Mouse (Mus musculus): ENCODE data around the gene Coro2a.
"Not testable (repeated sequence)": the region's sequence is repeated elsewhere in the genome, so short reads cannot be mapped to it uniquely, and the experiment has no call there.

Gene Coro2a

DNA sequence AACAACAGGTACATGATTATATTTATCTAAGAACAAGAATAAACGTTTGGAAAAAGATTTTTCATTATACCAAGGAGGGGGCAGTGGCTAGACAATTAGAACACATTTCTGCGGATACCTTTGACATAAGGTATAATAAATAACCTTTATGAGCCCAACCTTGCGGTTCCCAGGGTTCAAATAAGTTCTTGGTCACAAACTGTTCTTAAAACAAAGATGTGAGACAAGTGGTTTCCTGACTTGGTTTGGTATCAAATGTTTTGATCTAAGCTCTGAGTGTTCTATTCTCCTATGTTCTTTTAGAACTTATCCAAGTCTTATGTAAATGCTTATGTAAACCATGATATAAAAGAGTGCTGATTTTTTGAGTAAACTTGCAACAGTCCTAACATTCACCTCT, 17.5 kb downstream of the Coro2a start:
- DNase-seq (ENCODE audit: low spot score in 2 of 2), result not testable (repeated sequence)

DNA sequence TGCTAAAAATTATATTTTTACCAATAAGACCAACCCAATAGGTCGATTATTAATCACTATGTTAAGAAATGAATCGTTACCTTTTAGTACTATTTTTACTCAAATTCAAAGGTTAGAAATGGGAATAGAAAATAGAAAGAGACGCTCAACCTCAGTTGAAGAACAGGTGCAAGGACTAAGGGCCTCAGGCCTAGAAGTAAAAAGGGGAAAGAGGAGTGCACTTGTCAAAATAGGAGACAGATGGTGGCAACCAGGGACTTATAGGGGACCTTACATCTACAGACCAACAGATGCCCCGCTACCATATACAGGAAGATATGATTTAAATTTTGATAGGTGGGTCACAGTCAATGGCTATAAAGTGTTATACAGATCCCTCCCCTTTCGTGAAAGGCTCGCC, 17.9 kb downstream of the Coro2a start:
- not testable (repeated sequence) for DNase-seq (ENCODE audit: low spot score in 2 of 2)

DNA sequence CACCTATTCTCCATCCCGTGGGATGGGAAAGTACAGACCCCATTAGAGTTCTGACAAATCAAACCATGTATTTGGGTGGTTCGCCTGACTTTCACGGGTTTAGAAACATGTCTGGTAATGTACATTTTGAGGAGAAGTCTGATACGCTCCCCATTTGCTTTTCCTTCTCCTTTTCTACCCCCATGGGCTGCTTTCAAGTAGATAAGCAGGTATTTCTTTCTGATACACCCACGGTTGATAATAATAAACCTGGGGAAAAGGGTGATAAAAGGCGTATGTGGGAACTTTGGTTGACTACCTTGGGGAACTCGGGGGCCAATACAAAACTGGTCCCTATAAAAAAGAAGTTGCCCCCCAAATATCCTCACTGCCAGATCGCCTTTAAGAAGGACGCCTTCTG, 20.0 kb downstream of the Coro2a start:
- not testable (repeated sequence) for DNase-seq (ENCODE audit: low spot score in 2 of 2)

DNA sequence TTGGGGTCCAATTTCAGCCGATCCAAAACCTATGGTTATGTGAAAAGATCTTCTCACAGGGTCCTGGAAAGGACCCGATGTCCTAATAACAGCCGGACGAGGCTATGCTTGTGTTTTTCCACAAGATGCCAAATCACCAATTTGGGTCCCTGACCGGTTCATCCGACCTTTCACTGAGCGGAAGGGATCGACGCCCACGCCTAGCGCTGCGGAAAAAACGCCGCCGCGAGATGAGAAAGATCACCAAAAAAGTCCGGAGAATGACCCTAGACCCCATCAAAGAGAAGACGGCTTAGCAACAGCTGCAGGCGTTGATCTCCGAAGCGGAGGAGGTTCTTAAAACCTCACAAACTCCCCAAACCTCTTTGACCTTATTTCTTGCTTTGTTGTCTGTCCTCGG, 20.4 kb downstream of the Coro2a start:
- DNase-seq (ENCODE audit: low spot score in 2 of 2), result not testable (repeated sequence)

DNA sequence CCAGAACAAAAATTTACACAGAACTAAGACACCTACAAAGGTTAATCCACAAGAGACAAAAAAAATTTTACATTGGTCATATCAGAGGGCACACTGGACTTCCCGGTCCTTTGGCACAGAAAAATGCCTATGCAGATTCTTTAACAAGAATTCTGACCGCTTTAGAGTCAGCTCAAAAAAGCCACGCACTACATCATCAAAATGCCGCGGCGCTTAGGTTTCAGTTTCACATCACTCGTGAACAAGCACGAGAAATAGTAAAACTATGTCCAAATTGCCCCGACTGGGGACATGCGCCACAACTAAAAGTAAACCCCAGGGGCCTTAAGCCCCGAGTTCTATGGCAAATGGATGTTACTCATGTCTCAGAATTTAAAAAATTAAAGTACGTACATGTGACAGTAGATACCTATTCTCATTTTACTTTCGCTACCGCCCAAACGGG, 21.2 kb downstream of the Coro2a start:
- not testable (repeated sequence) for DNase-seq (ENCODE audit: low spot score in 2 of 2)

DNA sequence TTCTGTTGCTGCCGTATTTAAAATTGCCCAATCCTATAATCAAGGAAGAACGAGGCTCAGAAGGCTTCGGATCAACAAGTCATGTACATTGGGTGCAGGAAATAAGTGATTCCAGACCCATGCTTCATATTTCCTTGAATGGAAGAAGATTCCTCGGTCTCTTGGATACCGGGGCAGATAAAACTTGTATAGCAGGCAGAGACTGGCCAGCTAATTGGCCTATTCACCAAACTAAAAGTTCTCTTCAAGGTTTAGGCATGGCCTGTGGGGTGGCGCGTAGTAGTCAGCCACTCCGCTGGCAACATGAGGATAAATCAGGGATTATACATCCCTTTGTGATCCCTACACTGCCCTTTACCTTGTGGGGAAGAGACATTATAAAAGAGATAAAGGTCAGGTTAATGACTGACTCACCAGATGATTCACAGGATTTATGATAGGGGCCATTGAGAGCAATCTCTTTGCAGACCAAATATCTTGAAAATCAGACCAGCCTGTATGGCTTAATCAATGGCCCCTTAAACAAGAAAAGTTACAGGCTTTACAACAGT, 23.1 kb downstream of the Coro2a start:
- not testable (repeated sequence) for DNase-seq (ENCODE audit: low spot score in 2 of 2)

DNA sequence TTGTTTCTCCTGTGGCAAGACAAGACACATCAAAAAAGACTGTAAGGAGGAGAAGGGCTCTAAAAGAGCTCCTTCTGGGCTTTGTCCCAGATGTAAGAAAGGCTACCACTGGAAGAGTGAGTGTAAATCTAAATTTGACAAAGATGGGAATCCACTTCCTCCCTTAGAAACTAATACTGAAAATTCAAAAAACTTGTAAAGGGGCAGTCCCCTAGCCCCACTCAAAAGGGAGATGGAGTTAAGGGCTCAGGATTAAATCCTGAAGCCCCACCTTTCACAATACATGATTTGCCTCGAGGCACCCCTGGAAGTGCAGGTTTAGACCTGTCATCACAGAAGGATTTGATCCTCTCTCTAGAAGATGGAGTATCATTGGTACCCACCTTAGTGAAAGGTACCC, 23.8 kb downstream of the Coro2a start:
- no peak for DNase-seq (ENCODE audit: low spot score in 2 of 2)

DNA sequence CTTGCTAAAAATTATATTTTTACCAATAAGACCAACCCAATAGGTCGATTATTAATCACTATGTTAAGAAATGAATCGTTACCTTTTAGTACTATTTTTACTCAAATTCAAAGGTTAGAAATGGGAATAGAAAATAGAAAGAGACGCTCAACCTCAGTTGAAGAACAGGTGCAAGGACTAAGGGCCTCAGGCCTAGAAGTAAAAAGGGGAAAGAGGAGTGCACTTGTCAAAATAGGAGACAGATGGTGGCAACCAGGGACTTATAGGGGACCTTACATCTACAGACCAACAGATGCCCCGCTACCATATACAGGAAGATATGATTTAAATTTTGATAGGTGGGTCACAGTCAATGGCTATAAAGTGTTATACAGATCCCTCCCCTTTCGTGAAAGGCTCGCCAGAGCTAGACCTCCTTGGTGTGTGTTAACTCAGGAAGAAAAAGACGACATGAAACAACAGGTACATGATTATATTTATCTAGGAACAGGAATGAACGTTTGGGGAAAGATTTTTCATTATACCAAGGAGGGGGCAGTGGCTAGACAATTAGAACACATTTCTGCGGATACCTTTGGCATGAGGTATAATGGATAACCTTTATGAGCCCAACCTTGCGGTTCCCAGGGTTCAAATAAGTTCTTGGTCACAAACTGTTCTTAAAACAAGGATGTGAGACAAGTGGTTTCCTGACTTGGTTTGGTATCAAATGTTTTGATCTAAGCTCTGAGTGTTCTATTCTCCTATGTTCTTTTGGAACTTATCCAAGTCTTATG, 26.3 kb downstream of the Coro2a start:
- DNase-seq (ENCODE audit: low spot score in 2 of 2), result not testable (repeated sequence)

DNA sequence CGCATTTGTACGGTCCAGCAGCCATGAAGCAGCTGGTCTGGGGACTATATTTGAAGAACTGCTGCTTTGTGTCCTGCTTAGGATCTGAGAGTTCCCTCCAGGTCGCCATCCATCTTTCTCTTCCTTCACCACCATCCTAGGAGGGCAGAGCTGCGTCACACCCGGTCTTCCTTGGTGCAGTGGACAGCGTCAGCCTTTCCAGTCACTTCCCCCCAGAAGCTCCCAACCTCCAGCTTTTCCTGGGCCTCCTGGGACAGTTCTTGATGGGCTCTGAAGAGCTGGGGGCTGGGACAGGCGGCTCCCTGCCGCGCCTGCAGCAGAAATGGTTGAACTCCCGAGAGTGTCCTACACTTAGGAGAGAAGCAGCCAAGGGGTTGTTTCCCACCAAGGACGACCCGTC, 27.2 kb downstream of the Coro2a start:
- DNase-seq (ENCODE audit: low spot score in 2 of 2), result no peak

DNA sequence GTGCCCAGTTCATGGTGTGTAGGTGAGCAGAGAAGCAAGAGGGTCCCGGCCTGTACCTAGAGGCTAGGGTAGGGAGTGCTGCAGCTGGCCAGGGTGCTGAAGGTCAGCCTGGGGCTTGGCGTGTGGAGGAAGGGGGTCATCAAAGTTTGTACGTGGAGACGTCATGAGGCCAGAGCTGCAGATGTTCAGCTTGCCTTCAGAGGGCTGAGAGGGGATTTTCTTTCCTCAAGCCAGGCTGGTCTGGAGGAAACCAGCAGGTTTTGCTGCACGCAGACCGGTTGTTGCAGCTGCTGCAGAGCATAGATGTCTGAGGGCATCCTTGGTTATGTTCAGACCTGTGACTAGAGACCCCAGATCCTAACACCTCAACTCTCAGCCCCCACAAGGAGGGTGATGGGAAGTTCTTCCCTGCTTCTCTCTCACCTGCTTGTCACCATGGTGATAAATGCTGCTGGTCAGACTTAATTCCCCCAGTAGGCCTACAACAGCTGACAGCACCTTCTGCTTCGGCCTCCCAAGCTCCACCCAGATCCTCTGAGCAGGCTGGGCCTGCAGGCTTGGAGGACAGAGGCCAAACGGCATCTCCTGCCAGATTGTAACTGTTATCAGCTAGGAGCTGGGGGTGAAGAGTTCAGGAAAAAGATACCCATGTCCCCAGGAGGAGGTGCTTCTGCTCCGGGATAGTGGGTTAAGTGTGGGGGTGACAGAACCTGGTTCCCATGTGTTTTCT, 27.8 kb downstream of the Coro2a start:
- no peak for DNase-seq (ENCODE audit: low spot score in 2 of 2)

DNA sequence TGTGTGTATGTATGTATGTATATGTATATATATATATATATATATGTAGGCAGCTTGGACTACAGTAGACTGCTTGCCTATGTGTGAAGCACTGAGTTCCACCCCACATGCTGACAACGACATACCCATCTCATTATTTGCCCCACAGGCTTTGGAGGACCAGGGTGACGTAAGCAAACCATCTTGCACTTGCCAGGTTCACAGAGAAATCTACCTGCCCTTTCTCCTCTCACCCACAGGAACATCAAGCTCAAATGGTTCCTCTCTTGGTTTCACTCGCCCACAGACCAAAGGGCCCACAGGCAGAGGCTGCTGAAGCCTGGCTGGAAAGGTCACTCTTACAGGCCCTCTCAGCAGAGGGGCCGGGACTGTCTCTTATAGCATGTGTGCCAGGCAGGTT, 29.4 kb downstream of the Coro2a start:
- DNase-seq (ENCODE audit: low spot score in 2 of 2), result no peak

DNA sequence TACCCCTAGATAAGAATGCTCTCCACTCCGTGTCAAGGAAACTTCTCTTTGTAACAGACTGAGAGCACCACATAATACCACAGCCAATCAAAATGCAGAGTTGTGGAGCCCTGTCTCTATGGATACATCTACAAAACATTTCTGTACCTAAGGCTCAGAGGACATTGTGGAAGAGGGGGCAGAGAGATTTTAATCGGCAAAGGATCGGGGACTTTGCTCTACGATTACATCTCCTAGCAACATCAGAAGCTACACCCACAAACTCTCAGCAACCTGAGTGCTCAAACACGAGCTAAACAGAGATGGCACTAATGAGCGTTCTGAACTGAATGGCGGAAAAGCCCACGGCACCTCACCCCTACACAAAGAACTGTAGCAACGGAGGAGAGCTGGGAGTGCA, 30.3 kb downstream of the Coro2a start:
- no peak for DNase-seq (ENCODE audit: low spot score in 2 of 2)

DNA sequence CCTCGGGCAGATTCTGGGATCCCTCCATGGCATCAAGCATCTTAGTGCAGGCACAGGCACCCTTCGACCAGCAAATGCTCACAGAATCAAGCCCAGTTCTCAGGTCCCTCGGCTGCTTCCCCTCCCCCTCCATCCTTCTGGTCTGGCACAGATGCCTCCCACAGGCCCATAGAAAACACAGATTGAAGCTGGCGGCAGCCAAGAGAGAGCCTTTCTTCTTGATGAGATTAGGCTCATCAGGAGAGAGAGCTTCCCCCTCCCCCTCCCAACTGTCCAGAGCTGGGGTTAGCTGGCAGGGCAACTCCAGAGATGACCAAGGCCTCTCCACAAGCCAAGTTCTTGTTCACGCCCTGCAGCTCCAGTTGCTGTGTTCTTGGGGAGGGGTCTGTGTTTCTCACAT, 32.3 kb downstream of the Coro2a start:
- DNase-seq (ENCODE audit: low spot score in 2 of 2), result no peak

DNA sequence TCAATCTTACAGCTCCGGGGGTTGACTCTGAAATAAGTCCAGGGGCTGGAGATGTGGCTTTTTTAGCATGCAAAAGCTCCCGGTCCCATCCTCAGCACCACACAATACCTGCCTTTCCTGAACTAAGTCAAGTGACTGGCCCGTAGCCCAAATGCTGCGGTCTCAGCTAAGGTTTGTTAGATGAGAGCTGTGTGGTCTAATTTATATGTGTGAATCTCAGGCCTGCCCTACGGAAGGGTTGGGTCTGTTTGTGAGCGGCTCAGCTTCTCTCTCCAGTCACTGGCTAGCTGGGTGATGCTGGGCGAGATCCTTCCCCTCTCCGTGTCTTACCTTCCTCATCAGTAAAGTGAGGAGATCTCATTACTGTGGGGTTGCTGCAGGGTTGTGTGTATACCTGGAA, 33.8 kb downstream of the Coro2a start:
- DNase-seq (ENCODE audit: low spot score in 2 of 2), result no peak

DNA sequence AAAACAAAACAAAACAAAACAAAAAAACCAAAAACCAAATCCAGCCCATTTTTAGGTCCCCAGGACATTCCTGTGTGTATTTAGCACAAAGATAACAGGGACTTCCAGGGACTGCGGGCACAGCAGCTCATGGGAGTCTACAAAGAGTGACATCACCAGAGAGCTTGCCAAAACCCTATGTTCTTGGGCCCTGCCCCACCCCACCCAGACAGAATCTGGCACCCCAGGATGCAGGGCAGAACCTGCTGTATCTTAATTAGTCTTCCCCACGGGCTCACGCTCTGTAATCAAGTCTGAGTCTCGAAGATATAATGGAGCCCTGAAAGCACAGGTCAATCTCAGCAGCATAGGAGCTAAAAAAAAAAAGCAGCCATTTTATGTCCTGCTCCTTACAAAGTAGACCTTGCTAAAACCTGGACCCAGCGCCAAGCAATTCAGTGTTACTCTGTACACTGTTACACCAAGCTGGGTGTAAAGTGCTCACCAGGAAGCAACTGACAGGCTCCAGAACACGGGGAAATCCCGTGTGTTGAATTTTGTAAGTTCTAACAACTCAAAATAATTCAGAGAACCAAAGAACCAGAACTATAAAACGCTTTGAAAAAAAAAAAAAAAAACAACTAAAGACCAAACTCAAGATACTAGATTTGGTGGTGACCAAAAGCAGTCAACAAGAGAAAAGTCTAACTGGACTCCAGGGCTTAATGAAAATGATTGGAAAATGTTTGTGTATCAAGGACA, 34.9 kb downstream of the Coro2a start:
- DNase-seq (ENCODE audit: low spot score in 2 of 2), result no peak

DNA sequence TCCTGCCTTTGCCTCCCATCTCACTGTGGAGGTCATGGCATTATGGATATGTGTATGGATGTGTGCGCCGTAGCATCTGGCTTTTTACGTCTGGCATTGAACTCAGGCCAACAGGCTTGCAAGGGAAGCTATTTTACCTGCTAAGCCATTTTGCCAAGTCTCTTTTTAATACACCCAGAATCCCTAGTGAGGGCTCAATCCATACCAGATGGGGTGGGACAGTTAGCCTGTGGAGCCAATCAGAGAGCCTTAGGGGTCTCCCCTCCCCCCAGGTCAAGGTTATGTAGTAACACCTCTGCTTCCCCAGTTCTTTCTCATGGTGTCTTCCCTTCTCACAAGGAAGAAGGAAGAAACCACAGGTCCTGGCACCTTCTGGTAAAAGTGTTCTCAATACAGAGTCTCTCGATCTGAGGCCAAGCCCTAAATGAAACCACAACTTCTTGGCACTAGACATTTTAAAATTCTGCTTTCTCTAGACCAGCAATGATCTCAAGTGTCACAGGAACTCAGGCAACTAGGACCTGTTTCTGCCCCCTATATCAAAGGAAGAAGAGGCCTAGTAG, 36.5 kb downstream of the Coro2a start:
- no peak for DNase-seq (ENCODE audit: low spot score in 2 of 2)

DNA sequence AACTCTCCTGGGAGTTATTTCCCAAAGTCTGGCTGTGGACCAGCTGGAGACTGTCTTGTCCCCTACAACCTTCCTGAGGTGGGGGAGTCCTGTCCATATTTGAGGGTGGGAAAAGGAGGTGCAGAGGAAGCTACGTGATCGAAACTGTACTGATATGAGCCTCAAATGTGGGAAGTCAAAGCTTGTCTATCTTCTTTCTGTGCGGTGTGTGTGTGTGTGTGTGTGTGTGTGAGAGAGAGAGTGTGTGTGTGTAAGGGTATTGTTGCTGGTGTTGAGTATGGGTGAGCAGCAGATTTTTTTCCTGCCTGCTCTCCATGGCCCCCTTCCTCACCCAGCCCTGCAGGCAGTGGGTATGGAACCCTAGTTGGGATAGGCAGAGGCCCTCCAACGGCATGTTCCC, 37.8 kb downstream of the Coro2a start:
- no peak for DNase-seq (ENCODE audit: low spot score in 2 of 2)

DNA sequence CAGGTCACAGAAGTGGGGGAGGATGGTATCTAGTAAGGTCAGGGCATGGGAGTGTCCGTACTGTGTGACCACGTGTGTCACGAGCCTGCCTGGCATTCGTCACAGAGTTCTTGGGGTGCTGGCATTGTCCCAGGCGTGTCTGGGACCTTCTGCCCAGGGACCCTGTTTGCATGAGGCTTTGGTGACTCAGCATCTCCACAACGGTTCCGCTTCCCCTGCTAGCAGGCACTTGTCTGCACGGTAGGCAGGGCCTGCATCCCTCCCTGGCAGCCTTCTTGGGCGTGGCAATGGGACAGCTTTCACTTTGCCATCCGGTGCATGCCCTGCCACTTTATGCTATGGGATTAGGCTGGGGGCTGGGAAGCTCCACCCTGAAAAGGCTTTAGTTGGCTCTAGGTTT, 38.2 kb downstream of the Coro2a start:
- no peak for DNase-seq (ENCODE audit: low spot score in 2 of 2)

DNA sequence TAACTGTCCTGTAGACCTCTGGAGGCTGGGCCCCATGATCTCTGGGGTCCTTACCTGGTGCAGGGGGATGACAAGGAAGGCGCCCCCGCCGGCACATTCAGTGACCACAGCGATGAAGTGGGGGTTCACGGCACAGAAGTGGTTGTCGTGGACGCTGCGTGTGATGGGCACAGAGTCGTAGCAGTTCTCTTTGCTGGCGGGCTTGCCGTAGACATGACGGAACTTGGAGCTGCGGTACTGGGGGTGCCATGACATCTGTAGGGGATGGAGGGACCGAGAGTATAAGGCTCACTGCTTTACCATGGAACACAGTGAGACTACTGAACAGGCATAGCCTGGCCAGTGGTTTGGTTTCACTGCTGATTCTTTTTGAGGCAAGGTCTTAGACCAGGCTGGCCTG, 39.2 kb downstream of the Coro2a start:
- no peak for DNase-seq (ENCODE audit: low spot score in 2 of 2)

DNA sequence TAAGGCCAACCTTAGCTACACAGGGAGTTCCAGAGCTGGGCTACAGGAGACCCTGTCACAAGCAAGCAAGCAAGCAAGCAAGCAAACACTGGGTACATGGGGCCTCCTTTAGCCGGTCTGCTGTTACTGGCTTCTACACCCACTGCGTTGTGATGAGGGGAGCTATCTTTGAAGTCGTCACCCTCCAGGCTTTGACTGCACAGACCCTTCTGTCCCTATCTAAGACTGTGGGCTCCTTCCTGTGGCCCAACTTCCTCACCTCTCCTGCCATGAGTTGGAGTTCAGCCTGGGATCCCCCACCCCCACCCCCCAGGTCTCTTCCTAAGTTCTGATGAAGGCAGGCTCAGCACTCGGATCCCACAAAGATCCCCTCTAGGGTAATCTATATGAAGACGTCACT, 40.0 kb downstream of the Coro2a start:
- no peak for DNase-seq (ENCODE audit: low spot score in 2 of 2)

DNA sequence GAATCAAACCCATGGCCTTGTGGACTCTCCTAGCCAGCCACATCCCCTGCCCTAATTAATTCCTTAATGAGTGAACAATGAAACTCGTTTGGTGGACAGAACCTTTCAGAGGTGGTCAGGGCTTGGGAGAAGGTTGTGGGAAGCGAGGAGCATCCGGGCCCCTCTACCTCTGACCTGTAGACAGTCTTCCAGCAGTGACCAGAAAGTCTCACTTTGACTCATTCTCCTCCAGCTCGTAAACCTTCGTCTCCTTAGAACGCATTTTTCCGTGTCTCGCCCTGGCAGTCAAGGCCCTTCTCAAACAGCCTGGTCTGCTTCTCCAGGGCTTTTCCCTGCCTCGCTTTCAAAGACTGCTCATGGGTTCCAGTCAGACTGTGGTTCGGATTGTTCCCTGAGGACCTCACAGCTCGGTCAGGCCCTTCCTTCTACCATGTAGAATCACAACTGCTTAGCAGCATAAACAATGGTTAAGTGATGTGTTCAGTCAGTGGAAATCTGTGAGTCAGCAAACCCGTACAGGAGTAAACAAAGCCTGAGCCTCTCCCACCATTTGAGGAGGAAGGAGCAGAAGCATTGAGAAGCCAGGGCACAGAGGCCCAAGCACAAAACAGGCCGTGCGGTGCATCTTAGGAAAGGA, 41.8 kb downstream of the Coro2a start:
- no peak for DNase-seq (ENCODE audit: low spot score in 2 of 2)
